Mouse (Mus musculus): Measurements from ENCODE around the gene Sars.

The Sars gene

GRCm38 (mm10) chr3:108433881-108434495, 11.0 kb downstream of the Sars start:
- ChIA-PET POLR2A (interaction anchor here (0.5 to 5.9 kb wide), 44 partner anchors 8 to 477 kb away, joined by 3 to 98 read pairs (median 4); partner anchors contain the start of genes Sars (in 3 of the 4), Atxn7l2 (in 2 of the 4), Psrc1 (in 2 of the 4) and Taf13 (in 2 of the 4)), CTCF (interaction anchor here in 3 of 4 experiments (1.0 to 1.8 kb wide), 8 partner anchors 11 to 269 kb away, joined by 3 to 10 read pairs (median 3); partner anchors contain the start of gene Sars (in 2 of the 3))

DNA sequence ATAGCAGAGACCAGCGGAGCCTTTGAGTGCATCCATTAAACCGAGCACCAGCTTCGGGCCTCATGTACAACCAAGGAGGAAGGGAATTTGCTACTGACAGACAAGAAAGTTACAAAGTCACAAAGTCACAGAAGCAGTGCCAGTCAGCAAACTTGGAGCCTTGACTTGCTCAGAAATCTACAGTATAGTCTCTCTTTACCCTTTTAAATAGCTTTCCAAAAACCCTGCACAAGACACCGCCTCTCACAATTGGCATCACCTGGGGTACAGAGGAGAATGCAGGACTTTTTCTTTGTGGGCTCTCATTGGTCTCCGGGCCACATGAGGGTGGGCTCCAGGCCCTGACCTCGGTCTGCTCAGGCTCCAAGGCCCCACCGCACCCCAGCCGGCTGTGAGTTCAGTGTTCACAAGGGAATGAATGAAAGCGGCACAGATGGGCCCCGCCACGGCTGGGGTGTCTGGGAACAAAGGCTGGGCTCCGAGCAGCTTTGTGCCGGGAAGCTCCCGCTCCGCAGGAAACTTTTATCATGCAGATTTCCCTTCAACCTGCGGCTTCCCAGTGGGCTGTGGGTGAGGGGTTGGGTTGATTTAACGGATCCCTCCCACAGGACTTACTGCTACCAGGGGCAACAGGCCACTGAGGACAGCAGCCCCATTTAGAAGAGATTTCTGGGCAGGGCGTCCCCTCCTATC, 11.7 kb downstream of the Sars start:
- POLR2A ChIA-PET, result interaction anchor here (0.5 to 5.9 kb wide), 43 partner anchors 9 to 478 kb away, joined by 3 to 98 read pairs (median 4); partner anchors contain the start of genes Sars (in 3 of the 4), Psrc1 (in 2 of the 4), Taf13 (in 2 of the 4) and Atxn7l2 (in 1 of the 4)
- CTCF ChIA-PET, result interaction anchor here (0.7 to 1.8 kb wide), 9 partner anchors 10 to 268 kb away, joined by 3 to 10 read pairs (median 3); partner anchors contain the start of gene Sars (in 2 of the 4)

DNA sequence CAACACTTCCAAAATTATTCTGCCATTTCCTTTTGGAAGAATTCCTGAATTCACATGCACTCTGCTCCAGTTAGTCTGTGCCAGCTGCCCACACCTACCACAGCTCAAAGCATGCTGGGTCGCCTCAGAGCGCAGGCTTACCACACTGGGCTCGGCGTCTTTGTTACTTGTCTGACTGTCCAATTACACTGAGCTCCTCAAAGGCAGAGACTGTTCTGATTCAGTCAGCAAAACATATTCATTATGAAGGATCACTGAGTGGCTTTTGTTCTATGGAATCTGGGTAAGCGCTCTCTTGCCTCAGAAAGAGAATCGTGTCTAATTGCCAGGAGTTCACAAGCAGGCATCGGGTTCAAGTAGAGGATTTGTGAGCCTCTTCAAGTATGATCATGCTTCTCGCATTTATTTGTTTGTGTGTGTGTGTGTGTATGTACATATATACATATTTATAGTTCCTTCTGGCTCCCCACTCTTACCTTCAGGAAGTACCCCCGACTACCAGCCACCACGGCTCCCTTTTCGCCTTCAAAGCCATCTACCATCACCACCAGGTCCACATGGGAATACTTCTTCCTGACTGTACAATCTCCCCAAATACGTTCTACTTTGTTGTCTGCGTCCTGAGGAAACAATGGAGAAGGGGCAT, 12.3 kb downstream of the Sars start:
- ChIA-PET POLR2A (interaction anchor here in 3 of 4 experiments (0.5 to 5.9 kb wide), 18 partner anchors 8 to 289 kb away, joined by 3 to 98 read pairs (median 6); partner anchors contain the start of genes Sars (in 3 of the 3), Psrc1 (in 2 of the 3), Atxn7l2 (in 1 of the 3) and Celsr2 (in 1 of the 3)), CTCF (interaction anchor here in 2 of 4 experiments (1.3 to 1.8 kb wide), 2 partner anchors 12 to 268 kb away, joined by 3 to 10 read pairs; partner anchors contain the start of gene Sars (in 1 of the 2))

DNA sequence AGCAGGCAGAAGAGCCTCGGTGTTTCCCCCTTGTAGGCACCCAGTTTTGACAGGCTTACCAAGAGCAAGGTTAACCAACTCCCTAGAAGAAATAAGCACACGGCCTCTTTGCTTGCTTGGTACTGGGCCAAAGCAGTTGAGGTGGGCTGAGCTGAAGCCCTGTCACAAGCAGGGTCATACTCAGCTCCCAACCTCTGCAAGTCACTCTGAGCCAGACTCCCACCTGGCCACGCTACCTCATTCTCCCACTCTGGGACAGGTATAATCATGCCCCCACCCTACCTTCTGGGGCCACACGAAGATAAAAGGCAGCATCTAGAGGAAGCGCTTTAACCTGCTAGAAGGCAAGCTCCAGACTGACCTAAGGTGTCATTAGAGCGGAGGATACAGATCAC, 19.4 kb downstream of the Sars start:
- POLR2A ChIA-PET, result interaction anchor here in 3 of 4 experiments (0.5 to 9.1 kb wide), 20 partner anchors 8 to 146 kb away, joined by 3 to 93 read pairs (median 8); partner anchors contain the start of genes Sars (in 3 of the 3), Celsr2 (in 2 of the 3), Psrc1 (in 2 of the 3) and Taf13 (in 1 of the 3)
- CTCF ChIA-PET, result interaction anchor here in 1 of 4 experiments (0.6 kb wide), 1 partner anchor 112 kb away, joined by 3 read pairs; no protein-coding TSS in a partner anchor

DNA sequence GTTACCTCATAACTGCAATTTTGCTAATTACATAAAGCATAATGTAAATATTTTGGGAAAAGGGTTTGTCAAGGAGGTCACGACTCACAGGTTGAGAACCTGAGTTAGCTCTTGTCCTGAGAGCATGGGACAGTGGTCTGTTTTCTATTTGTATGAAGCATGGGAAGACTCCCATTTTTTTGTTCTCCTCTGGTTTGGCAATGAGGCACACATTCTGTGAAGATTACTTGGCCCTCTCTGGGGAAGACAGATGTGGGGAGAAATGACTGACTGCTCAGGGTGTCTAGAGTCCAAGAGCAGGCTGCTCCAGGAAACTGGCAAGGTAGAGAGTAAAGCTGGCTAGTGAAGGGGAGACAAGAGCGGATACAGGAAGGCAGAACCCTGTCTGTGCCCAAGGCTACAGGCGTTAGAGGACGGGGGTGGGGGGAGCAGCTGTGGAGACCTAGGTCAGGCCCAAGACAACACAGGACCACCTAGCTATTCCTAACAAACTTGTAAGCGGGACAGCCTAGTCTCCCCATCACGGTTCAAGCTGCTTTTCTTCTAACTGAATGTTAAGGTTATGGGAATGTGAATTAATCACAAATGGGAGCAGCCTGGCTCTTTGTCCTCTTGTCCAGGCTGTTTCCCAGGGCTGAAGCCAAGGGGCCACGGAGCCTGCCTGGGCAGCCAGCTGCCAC, 19.9 kb downstream of the Sars start:
- CTCF ChIA-PET, result no interaction called here

DNA sequence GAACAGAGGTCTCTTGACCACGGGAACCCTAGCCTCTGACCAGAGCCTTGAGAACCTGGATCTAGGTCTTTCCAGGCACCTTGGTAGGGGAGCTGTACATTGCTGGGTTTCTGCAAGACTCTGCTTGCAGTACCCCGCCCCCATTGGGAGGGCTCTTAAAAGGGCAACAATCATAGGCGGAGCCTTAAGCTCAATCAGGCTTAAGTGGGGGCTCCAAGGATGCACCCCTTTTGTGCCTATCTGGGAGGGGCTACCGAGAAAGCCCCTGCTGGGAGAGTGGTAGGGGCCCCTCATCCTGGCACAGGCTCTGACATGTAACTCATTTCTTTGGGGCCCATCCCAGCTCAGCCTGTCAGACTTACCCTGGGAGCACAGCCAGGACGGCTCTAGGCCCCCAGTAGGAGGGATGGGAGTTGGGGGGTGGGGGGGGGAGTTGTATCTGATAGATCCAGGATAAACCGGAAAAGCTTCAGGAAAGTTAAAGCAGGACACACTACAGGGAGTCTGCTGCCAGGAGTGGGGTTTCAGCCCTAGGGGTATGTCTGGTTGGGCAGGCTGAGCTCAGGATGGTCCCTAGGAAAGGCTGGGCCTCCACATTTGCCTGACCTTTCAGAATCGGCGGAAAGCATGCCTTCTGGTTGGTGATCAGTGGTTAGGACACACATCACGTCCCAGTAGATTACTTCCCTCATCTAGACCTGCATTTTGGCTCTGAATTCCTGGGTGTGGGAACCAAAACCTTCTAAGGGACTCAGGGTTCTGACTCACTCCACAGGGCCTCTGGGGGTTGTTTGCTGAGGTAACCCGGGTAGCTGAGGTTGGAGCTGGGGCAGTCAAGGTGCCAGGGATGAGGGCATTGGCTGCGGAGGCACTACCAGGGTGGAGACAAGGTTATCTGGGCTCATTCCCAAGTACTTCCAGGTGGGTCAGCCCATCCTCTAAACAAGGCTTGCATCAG, 20.9 kb downstream of the Sars start:
- ChIA-PET CTCF (interaction anchor here (0.6 to 1.0 kb wide), 8 partner anchors 8 to 471 kb away, joined by 3 read pairs; partner anchors contain the start of genes Celsr2 (in 1 of the 4), Sars (in 1 of the 4) and Wdr47 (in 1 of the 4)), POLR2A (interaction anchor here (0.6 to 9.1 kb wide), 49 partner anchors 8 to 540 kb away, joined by 3 to 93 read pairs (median 4); partner anchors contain the start of genes Celsr2 (in 4 of the 4), Sars (in 4 of the 4), Cyb561d1 (in 1 of the 4) and Psma5 (in 1 of the 4))

More for the DNA sequence above, 19.9 kb downstream of the Sars start:
- POLR2A ChIA-PET, result interaction anchor here (0.8 to 9.1 kb wide), 24 partner anchors 8 to 146 kb away, joined by 3 to 93 read pairs (median 4); partner anchors contain the start of genes Sars (in 4 of the 4), Celsr2 (in 3 of the 4), Psrc1 (in 1 of the 4) and Taf13 (in 1 of the 4)

- POLR2A ChIA-PET, result interaction anchor here (0.9 to 9.1 kb wide), 20 partner anchors 8 to 222 kb away, joined by 3 to 93 read pairs (median 6); partner anchors contain the start of genes Sars (in 3 of the 4), Celsr2 (in 1 of the 4), Cyb561d1 (in 1 of the 4) and Psma5 (in 1 of the 4)
Measured at GRCm38 (mm10) chr3:108423006-108423405, 22.0 kb downstream of the Sars start.

GRCm38 (mm10) chr3:108415831-108416223, 29.2 kb downstream of the Sars start:
- ChIA-PET POLR2A (interaction anchor here (0.7 to 3.4 kb wide), 17 partner anchors 8 to 371 kb away, joined by 3 to 24 read pairs (median 4); partner anchors contain the start of genes Sars (in 2 of the 4), Gstm4 (in 1 of the 4), Mybphl (in 1 of the 4) and Psma5 (in 1 of the 4)), CTCF (interaction anchor here in 2 of 4 experiments (0.5 to 1.8 kb wide), 5 partner anchors 8 to 251 kb away, joined by 3 to 8 read pairs (median 3); partner anchors contain the start of gene Tmem167b (in 1 of the 2))

More at GRCm38 (mm10) chr3:108423006-108423405, 22.0 kb downstream of the Sars start:
- CTCF ChIA-PET, result interaction anchor here in 1 of 4 experiments (1.0 to 1.1 kb wide), 2 partner anchors 11 to 21 kb away, joined by 3 read pairs; no protein-coding TSS in a partner anchor

GRCm38 (mm10) chr3:108414857-108415830, 29.9 kb downstream of the Sars start, which contains the start of gene Celsr2:
Gene Celsr2 (minus strand): TSS chr3:108415552.
- ChIA-PET POLR2A (interaction anchor here (0.7 to 3.4 kb wide), 18 partner anchors 9 to 370 kb away, joined by 3 to 24 read pairs (median 4); partner anchors contain the start of genes Sars (in 2 of the 4), Gstm4 (in 1 of the 4), Mybphl (in 1 of the 4) and Psma5 (in 1 of the 4)), CTCF (interaction anchor here in 2 of 4 experiments (0.5 to 1.8 kb wide), 6 partner anchors 8 to 250 kb away, joined by 3 to 8 read pairs (median 4); partner anchors contain the start of gene Tmem167b (in 1 of the 2))

DNA sequence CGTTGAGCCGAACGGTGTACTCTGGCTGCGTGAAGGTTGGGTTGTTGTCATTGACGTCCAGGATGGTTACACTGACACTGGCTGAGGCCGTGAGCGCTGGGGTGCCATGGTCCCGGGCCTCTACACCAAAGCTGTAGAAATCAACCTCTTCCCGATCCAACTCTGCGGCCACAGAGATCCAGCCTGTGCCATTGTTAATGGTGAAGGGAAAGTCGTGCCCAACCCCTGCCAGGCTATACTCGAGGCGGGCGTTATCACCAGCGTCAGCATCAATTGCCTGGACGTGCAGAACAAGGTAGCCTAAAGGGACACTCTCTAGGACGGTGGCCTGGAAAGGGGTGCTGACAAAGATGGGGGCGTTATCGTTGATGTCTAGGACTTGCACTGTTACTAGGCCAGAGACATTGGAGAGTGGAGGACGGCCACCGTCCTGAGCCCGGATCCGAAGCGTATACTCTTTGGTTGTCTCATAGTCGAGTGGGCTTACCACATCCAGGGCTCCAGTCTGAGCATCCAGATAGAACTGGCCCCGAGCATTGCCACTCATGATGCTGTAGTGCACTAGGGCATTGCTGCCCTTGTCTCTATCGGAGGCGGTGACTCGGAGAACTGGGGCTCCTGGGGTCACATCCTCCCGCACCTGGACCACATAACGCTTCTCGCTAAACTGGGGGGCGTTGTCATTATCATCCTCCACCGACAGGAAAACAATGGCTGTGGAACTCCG, 31.2 kb downstream of the Sars start:
- ChIA-PET POLR2A (interaction anchor here in 2 of 4 experiments (1.1 to 3.4 kb wide), 4 partner anchors 10 to 157 kb away, joined by 4 to 13 read pairs (median 8); partner anchors contain the start of gene Psma5 (in 1 of the 2)), CTCF (interaction anchor here in 1 of 4 experiments (1.0 kb wide), 1 partner anchor 25 kb away, joined by 4 read pairs; no protein-coding TSS in a partner anchor)

GRCm38 (mm10) chr3:108411754-108412121, 33.3 kb downstream of the Sars start:
- CTCF ChIA-PET, result interaction anchor here in 3 of 4 experiments (0.6 to 1.2 kb wide), 4 partner anchors 9 to 247 kb away, joined by 3 to 7 read pairs (median 3); partner anchors contain the start of gene Psma5 (in 1 of the 3)

GRCm38 (mm10) chr3:108411026-108411753, 33.8 kb downstream of the Sars start:
- CTCF ChIA-PET, result interaction anchor here in 2 of 4 experiments (0.6 to 1.2 kb wide), 5 partner anchors 9 to 247 kb away, joined by 3 to 7 read pairs (median 3); no protein-coding TSS in a partner anchor
- POLR2A ChIA-PET, result interaction anchor here (0.6 to 2.8 kb wide), 16 partner anchors 9 to 157 kb away, joined by 3 to 11 read pairs (median 4); partner anchors contain the start of genes Sars (in 3 of the 4) and Psrc1 (in 1 of the 4)

More at GRCm38 (mm10) chr3:108411754-108412121, 33.3 kb downstream of the Sars start:
- POLR2A ChIA-PET, result interaction anchor here (0.6 to 2.8 kb wide), 14 partner anchors 10 to 157 kb away, joined by 3 to 11 read pairs (median 4); partner anchors contain the start of gene Sars (in 3 of the 4)
